Comparison of ENCODE assay signal across 12 mouse cellular contexts in genomic region chr12:52038352-52038751, GRCm38 (mm10). TPM values are rescaled to one million over a fixed set of nuclear protein-coding genes. Genes with fewer than 3 reads are reported as not detected.
DNase-seq lines count a peak whose midpoint lies in the region; TF ChIP-seq lines count a peak whose summit lies in the region.
"Had no signal": no experiment of that assay in that cellular context is flagged by ENCODE, and none has a peak within 500 bp of the region (broad histone marks: within the 10 kb centered on the region; RNA-seq: fewer than 3 reads in every experiment).

No protein-coding gene starts in this region.

- H3K36me3 ChIP-seq in kidney, adult 2 months (ENCODE audit: control insufficient read depth, insufficient read depth, low read length): no peaks in the 10 kb centered on the region
- H3K36me3 ChIP-seq in CH12.LX (replicated peaks in 1 of 2; ENCODE audit: control insufficient read depth in 1 of 2, insufficient read depth in 1 of 2, low read length in 1 of 2): no peaks in the 10 kb centered on the region

- 29% methylated on average over 3 of the region's 3 CpGs for WGBS in kidney, adult 2 months

- no peaks in the 10 kb centered on the region for H3K27me3 ChIP-seq in kidney, adult 2 months (replicated peaks; ENCODE audit: control insufficient read depth, insufficient read depth, low read length)
- no peaks in the 10 kb centered on the region for H3K27me3 ChIP-seq in CH12.LX (replicated peaks)

- no peaks in the 10 kb centered on the region for H3K79me2 ChIP-seq in CH12.LX (replicated peaks; ENCODE audit: control insufficient read depth, extremely low read depth, insufficient read depth, poor library complexity, severe bottlenecking)

- TF ChIP-seq POLR2A in kidney, adult 2 months (IDR thresholded peaks at IDR 0.05; ENCODE audit: low read depth, low read length): no peak
- no peak for TF ChIP-seq POLR2A in CH12.LX (IDR thresholded peaks at IDR 0.05; ENCODE audit: low read depth, low read length)

- in situ Hi-C loops in CH12.LX (cut with MboI; ENCODE audit: low pct_ligation_motif_present, low pct_unique_long_range_greater_than_20kb, low sequenced_read_pairs): loop anchor here (25.0 kb wide), 1 partner anchor 449 kb away; no protein-coding TSS in a partner anchor

- peak; percentile 34 for DNase-seq in kidney, adult 2 months
- no peak for DNase-seq in kidney, postnatal 10 days
- DNase-seq in CH12.LX (ENCODE audit: extremely low read depth): peak; percentile 25
- DNase-seq in brain, adult 2 months (ENCODE audit: low read depth, low spot score): peak; percentile 60
- peak; percentile 56 for DNase-seq in mesoderm, embryonic 11.5 days (ENCODE audit: low read depth, low spot score)
- DNase-seq in heart, adult 9 months (ENCODE audit: low spot score in 2 of 2): no peak
- DNase-seq in frontal cortex, postnatal 25 days (ENCODE audit: low spot score in 2 of 2): no peak
- DNase-seq in right cerebral cortex, postnatal 36 days (ENCODE audit: low spot score in 2 of 2): no peak
- DNase-seq: adrenal gland, postnatal 14 days had no signal

- H3K4me1 ChIP-seq in kidney, adult 2 months (ENCODE audit: control insufficient read depth, insufficient read depth, low read length): no peaks in the 10 kb centered on the region
- H3K4me1 ChIP-seq in CH12.LX (ENCODE audit: control insufficient read depth in 1 of 2, insufficient read depth in 2 of 2): peaks cover 0 to 6% of the 10 kb centered on the region in 2 experiments; a peak in 2 of 4 replicates

- H3K4me2 ChIP-seq in CH12.LX (ENCODE audit: insufficient read depth, low read depth, poor library complexity, severe bottlenecking): no peak overlapping the region

- H3K9ac ChIP-seq in CH12.LX (ENCODE audit: insufficient read depth, low read depth): no peak overlapping the region

- no peak overlapping the region for H3K4me3 ChIP-seq in kidney, adult 2 months (ENCODE audit: insufficient read depth, low read depth, low read length)
- H3K4me3 ChIP-seq in CH12.LX (replicated peaks in 1 of 3; ENCODE audit: low read depth in 2 of 3, low read length in 2 of 3, poor library complexity in 1 of 3): no peak overlapping the region

- dilution Hi-C loops in CH12.LX (cut with MboI; ENCODE audit: extremely low pct_ligation_motif_present, extremely low pct_unique_long_range_greater_than_20kb, low sequenced_read_pairs): no loop called here

- H3K9me3 ChIP-seq in CH12.LX (replicated peaks; ENCODE audit: low read length): no peaks in the 10 kb centered on the region

- H3K27ac ChIP-seq in kidney, adult 2 months (ENCODE audit: insufficient read depth, low read depth, low read length): no peak overlapping the region
- H3K27ac ChIP-seq in CH12.LX (ENCODE audit: insufficient read depth, low read depth): no peak overlapping the region

- 0 out of 2 replicates have a peak, but pooled peaks have one; percentile 8 for TF ChIP-seq CTCF in kidney, adult 2 months (conservative IDR thresholded peaks at IDR 0.05; ENCODE audit: insufficient read depth, insufficient read length, low read depth, low read length)
- TF ChIP-seq CTCF in CH12.LX (conservative IDR thresholded peaks at IDR 0.05 in 1 of 2, IDR thresholded peaks at IDR 0.05 in 1 of 2; ENCODE audit: low read depth in 2 of 2, low read length in 2 of 2): peak in 1 of 2 experiments; percentile 65; a peak in 2 of 4 replicates

- TF ChIP-seq RAD21 in CH12.LX (IDR thresholded peaks at IDR 0.05; ENCODE audit: low read depth, low read length): peak; percentile 74

- TF ChIP-seq EP300 in CH12.LX (IDR thresholded peaks at IDR 0.05; ENCODE audit: low read length): no peak

TF ChIP-seq in CH12.LX, 34 proteins besides CTCF, POLR2A, EP300 and RAD21:
- TF ChIP-seq MAX (IDR thresholded peaks at IDR 0.05; ENCODE audit: low read length): no peak
- no peak for TF ChIP-seq USF1 (IDR thresholded peaks at IDR 0.05; ENCODE audit: low read depth, low read length)
- TF ChIP-seq ELF1 (IDR thresholded peaks at IDR 0.05; ENCODE audit: low read depth, low read length): no peak
- no peak for TF ChIP-seq NRF1 (IDR thresholded peaks at IDR 0.05; ENCODE audit: low read depth, low read length)
- TF ChIP-seq JUN (IDR thresholded peaks at IDR 0.05; ENCODE audit: insufficient read depth, low read depth, low read length): no peak
- TF ChIP-seq IRF4 (IDR thresholded peaks at IDR 0.05; ENCODE audit: low read depth, low read length): no peak
- TF ChIP-seq ZNF384 (IDR thresholded peaks at IDR 0.05; ENCODE audit: low read depth, low read length): peak; percentile 53
- TF ChIP-seq GABPA (IDR thresholded peaks at IDR 0.05; ENCODE audit: insufficient replicate concordance, low read depth, low read length): no peak
- TF ChIP-seq BHLHE40 (IDR thresholded peaks at IDR 0.05; ENCODE audit: low read depth, low read length): peak; percentile 53
- TF ChIP-seq TCF12 (IDR thresholded peaks at IDR 0.05; ENCODE audit: low read depth, low read length): no peak
- peak; percentile 63 for TF ChIP-seq SMC3 (IDR thresholded peaks at IDR 0.05; ENCODE audit: low read depth, low read length)
- no peak for TF ChIP-seq HCFC1 (IDR thresholded peaks at IDR 0.05; ENCODE audit: low read depth, low read length)
- TF ChIP-seq ZKSCAN1 (IDR thresholded peaks at IDR 0.05; ENCODE audit: borderline replicate concordance, low read depth, low read length): no peak
- no peak for TF ChIP-seq MAFK (IDR thresholded peaks at IDR 0.05; ENCODE audit: insufficient replicate concordance, low read length)
- no peak for TF ChIP-seq MXI1 (IDR thresholded peaks at IDR 0.05; ENCODE audit: low read depth, low read length)
- TF ChIP-seq ZC3H11A (IDR thresholded peaks at IDR 0.05; ENCODE audit: low read depth, low read length): 0 out of 2 replicates have a peak, but pooled peaks have one; percentile 20
- no peak for TF ChIP-seq RCOR1 (conservative IDR thresholded peaks at IDR 0.05; ENCODE audit: low read depth, low read length)
- TF ChIP-seq POLR2AphosphoS2 (IDR thresholded peaks at IDR 0.05; ENCODE audit: low read depth, low read length): no peak
- no peak for TF ChIP-seq MEF2A (IDR thresholded peaks at IDR 0.05; ENCODE audit: borderline replicate concordance, low read depth, low read length)

RNA-seq across cellular contexts. Expression of gene Gpr33, which starts 10.5 kb away (rescaled TPM):
- 0.08 and 0.11 TPM in 2 replicates for polyA plus RNA-seq in kidney, adult 2 months (2012; rRNA removed)
- total RNA-seq in CH12.LX (2012; rRNA removed) (not detected in 2 replicates), CH12.LX (2014; rRNA removed) (not detected in 2 replicates)
- not detected in 2 replicates for polyA plus RNA-seq in CH12.LX (2012; ENCODE audit: insufficient read length, low read depth)
- total RNA-seq: adrenal gland, postnatal 14 days; left cerebral cortex, postnatal 25 days had no signal
- polyA plus RNA-seq: gonadal fat pad, adult 2 months; neural tube, embryonic 14.5 days had no signal

RNA-seq across cellular contexts. Expression of gene Dtd2, which starts 32.1 kb away (rescaled TPM):
- polyA plus RNA-seq in kidney, adult 2 months (2012; rRNA removed): 11.2 and 14.6 TPM in 2 replicates
- total RNA-seq in CH12.LX (2012; rRNA removed) (23.8 and 24.5 TPM in 2 replicates), CH12.LX (2014; rRNA removed) (34.6 and 39.6 TPM in 2 replicates)
- 31.5 and 39.3 TPM in 2 replicates for polyA plus RNA-seq in CH12.LX (2012; ENCODE audit: insufficient read length, low read depth)

RNA-seq across cellular contexts. Expression of gene Nubpl, which starts 59.2 kb away (rescaled TPM):
- 5.1 and 7.4 TPM in 2 replicates for polyA plus RNA-seq in kidney, adult 2 months (2012; rRNA removed)
- total RNA-seq in CH12.LX (2012; rRNA removed): 7.8 and 9.5 TPM in 2 replicates
- total RNA-seq in CH12.LX (2014; rRNA removed): 11.8 and 12.6 TPM in 2 replicates
- polyA plus RNA-seq in CH12.LX (2012; ENCODE audit: insufficient read length, low read depth): 11.1 and 15.8 TPM in 2 replicates

Comparison
In these comparisons a context has a peak if more than half of its experiments do, and no peak if none do; other contexts are left out.
1. DNase-seq: peak in kidney, adult 2 months (single experiment), CH12.LX (single experiment), brain, adult 2 months (single experiment) and mesoderm, embryonic 11.5 days (single experiment); none in kidney, postnatal 10 days (single experiment), heart, adult 9 months (0 of 2), frontal cortex, postnatal 25 days (0 of 2) and right cerebral cortex, postnatal 36 days (0 of 2).